8 mouse cellular contexts compared by ENCODE assay signal in genomic region chr16:38562968-38563327, GRCm38 (mm10). TPM values are rescaled to one million over a fixed set of nuclear protein-coding genes. Genes with fewer than 3 reads are reported as not detected.
DNase-seq lines count a peak whose midpoint lies in the region; ATAC-seq and TF ChIP-seq lines count a peak whose summit lies in the region.

No protein-coding gene starts in this region.

- peak overlapping the region; percentile 88 for H3K9ac ChIP-seq in liver, adult 2 months (ENCODE audit: low read depth, low read length)
- peak overlapping the region; percentile 99 for H3K9ac ChIP-seq in embryonic facial prominence, embryonic 14.5 days (ENCODE audit: low read depth, low read length)
- peak overlapping the region; percentile 96 for H3K9ac ChIP-seq in limb, embryonic 11.5 days (ENCODE audit: low read length)
- H3K9ac ChIP-seq in neural tube, embryonic 15.5 days (replicated peaks): peak overlapping the region; percentile 80

- H3K4me2 ChIP-seq in embryonic facial prominence, embryonic 14.5 days (ENCODE audit: low read depth, low read length): peak overlapping the region; percentile 68
- H3K4me2 ChIP-seq in limb, embryonic 11.5 days (ENCODE audit: low read depth, severe bottlenecking): peak overlapping the region; percentile 55
- peak overlapping the region; percentile 63 for H3K4me2 ChIP-seq in neural tube, embryonic 15.5 days

- H3K27me3 ChIP-seq in liver, adult 2 months (ENCODE audit: control insufficient read depth, insufficient read depth, low read length): 0 out of 2 replicates have a peak, but pooled peaks cover 2% of the 10 kb centered on the region
- H3K27me3 ChIP-seq in embryonic facial prominence, embryonic 14.5 days (replicated peaks; ENCODE audit: control insufficient read depth, insufficient read depth, low read length): 0 out of 2 replicates have a peak, but pooled peaks cover 4% of the 10 kb centered on the region
- no peaks in the 10 kb centered on the region for H3K27me3 ChIP-seq in limb, embryonic 11.5 days (ENCODE audit: control insufficient read depth, insufficient read depth, low read length)
- H3K27me3 ChIP-seq in neural tube, embryonic 15.5 days (replicated peaks): peaks cover 11% of the 10 kb centered on the region

- H3K36me3 ChIP-seq in liver, adult 2 months (ENCODE audit: control insufficient read depth, insufficient read depth, low read length): peaks cover 16% of the 10 kb centered on the region
- H3K36me3 ChIP-seq in embryonic facial prominence, embryonic 14.5 days (ENCODE audit: control insufficient read depth, insufficient read depth, low read length): peaks cover 25% of the 10 kb centered on the region
- peaks cover 2% of the 10 kb centered on the region; the same call in 1 of the 2 replicates for H3K36me3 ChIP-seq in limb, embryonic 11.5 days (ENCODE audit: control insufficient read depth, insufficient read depth, low read length)
- peaks cover 17% of the 10 kb centered on the region for H3K36me3 ChIP-seq in neural tube, embryonic 15.5 days

- H3K79me2 ChIP-seq in liver, adult 2 months (ENCODE audit: control insufficient read depth, insufficient read depth, low read length): peaks cover 15% of the 10 kb centered on the region; the same call in 1 of the 2 replicates

- H3K4me3 ChIP-seq in liver, adult 2 months (ENCODE audit: insufficient read depth, low read depth, low read length): peak overlapping the region; percentile 98
- peak overlapping the region; percentile 95 for H3K4me3 ChIP-seq in embryonic facial prominence, embryonic 14.5 days (ENCODE audit: low read depth, low read length)
- H3K4me3 ChIP-seq in limb, embryonic 11.5 days (ENCODE audit: low read depth, low read length): peak overlapping the region; percentile 96
- H3K4me3 ChIP-seq in neural tube, embryonic 15.5 days (replicated peaks): peak overlapping the region; percentile 86

- under 1% methylated on average over 25 of the region's 25 CpGs for WGBS in liver, adult 2 months
- WGBS in embryonic facial prominence, embryonic 14.5 days: under 1% methylated on average over 21 of the region's 25 CpGs
- WGBS in limb, embryonic 11.5 days: 0% methylated on average over 25 of the region's 25 CpGs
- WGBS in neural tube, embryonic 15.5 days: under 1% methylated on average over 25 of the region's 25 CpGs

- DNase-seq in liver, adult 2 months (ENCODE audit: extremely low read depth, low read depth, low spot score): peak; percentile 19
- DNase-seq in liver: no peak
- peak; percentile 11 for DNase-seq in embryonic facial prominence, embryonic 14.5 days (ENCODE audit: low spot score)
- no peak for DNase-seq in limb, embryonic 11.5 days (ENCODE audit: low spot score)
- no peak for DNase-seq in MN1 (ENCODE audit: low spot score)
- DNase-seq in urinary bladder, postnatal 25 days (ENCODE audit: low spot score): no peak
- DNase-seq in adrenal gland, postnatal 14 days: no peak

- H3K4me1 ChIP-seq in liver, adult 2 months (ENCODE audit: control insufficient read depth, insufficient read depth, low read length): no peaks in the 10 kb centered on the region
- H3K4me1 ChIP-seq in embryonic facial prominence, embryonic 14.5 days (ENCODE audit: control insufficient read depth, insufficient read depth, low read length): peaks cover 8% of the 10 kb centered on the region; the same call in 1 of the 2 replicates
- no peaks in the 10 kb centered on the region for H3K4me1 ChIP-seq in limb, embryonic 11.5 days (ENCODE audit: control insufficient read depth, insufficient read depth, low read length)
- peaks cover 26% of the 10 kb centered on the region for H3K4me1 ChIP-seq in neural tube, embryonic 15.5 days

- no peaks in the 10 kb centered on the region for H3K9me3 ChIP-seq in embryonic facial prominence, embryonic 14.5 days (ENCODE audit: control insufficient read depth, low read length)
- H3K9me3 ChIP-seq in limb, embryonic 11.5 days (ENCODE audit: control insufficient read depth, low read length): no peaks in the 10 kb centered on the region
- H3K9me3 ChIP-seq in neural tube, embryonic 15.5 days (replicated peaks): no peaks in the 10 kb centered on the region

- no peak for TF ChIP-seq CTCF in liver, adult 2 months (IDR thresholded peaks at IDR 0.05; ENCODE audit: low read depth, low read length)

- peak; percentile 53; the same call in 1 of the 2 replicates for ATAC-seq in embryonic facial prominence, embryonic 14.5 days (ENCODE audit: low read depth)
- ATAC-seq in limb, embryonic 11.5 days (ENCODE audit: insufficient number of reproducible peaks, low FRiP score, low TSS enrichment, low read depth): peak; percentile 85
- peak; percentile 65; the same call in 1 of the 2 replicates for ATAC-seq in neural tube, embryonic 15.5 days (ENCODE audit: low FRiP score)

- H3K27ac ChIP-seq in liver, adult 2 months (replicated peaks; ENCODE audit: insufficient read depth, low read depth, low read length): peak overlapping the region; percentile 76
- H3K27ac ChIP-seq in embryonic facial prominence, embryonic 14.5 days (replicated peaks; ENCODE audit: low read depth, low read length): peak overlapping the region; percentile 91
- peak overlapping the region; percentile 47; the same call in 1 of the 2 replicates for H3K27ac ChIP-seq in limb, embryonic 11.5 days (replicated peaks; ENCODE audit: low read depth, low read length)
- H3K27ac ChIP-seq in neural tube, embryonic 15.5 days (replicated peaks): peak overlapping the region; percentile 87

- no peak for TF ChIP-seq POLR2A in liver, adult 2 months (IDR thresholded peaks at IDR 0.05; ENCODE audit: extremely low read depth, insufficient read depth, low read length)

RNA-seq across cellular contexts. Expression of gene Tmem39a, which starts 4.5 kb away (rescaled TPM):
- total RNA-seq in liver, adult 2 months (2014; rRNA removed): 8.1 and 9.3 TPM in 2 replicates
- polyA plus RNA-seq in liver, adult 2 months (2012; rRNA removed): 37.5 and 58.4 TPM in 2 replicates
- 148 and 155 TPM in 2 replicates for polyA plus RNA-seq in embryonic facial prominence, embryonic 14.5 days (2014; fragmentation: Nextera tagmentation; extraction: Ambion mirVana)
- polyA plus RNA-seq in limb, embryonic 11.5 days (2014; fragmentation: Nextera tagmentation; extraction: Ambion mirVana): 131 and 135 TPM in 2 replicates
- polyA plus RNA-seq in neural tube, embryonic 15.5 days (2015; fragmentation: Nextera tagmentation; extraction: Ambion mirVana): 38.6 and 50.7 TPM in 2 replicates
- total RNA-seq in adrenal gland, postnatal 14 days (2021): 55.7 and 74.0 TPM in 2 replicates

RNA-seq across cellular contexts. Expression of gene Poglut1, which starts 12.9 kb away (rescaled TPM):
- total RNA-seq in liver, adult 2 months (2014; rRNA removed): 12.6 and 12.9 TPM in 2 replicates
- polyA plus RNA-seq in liver, adult 2 months (2012; rRNA removed): 5.6 and 6.9 TPM in 2 replicates
- polyA plus RNA-seq in embryonic facial prominence, embryonic 14.5 days (2014; fragmentation: Nextera tagmentation; extraction: Ambion mirVana): 51.4 and 57.3 TPM in 2 replicates
- 72.9 and 78.9 TPM in 2 replicates for polyA plus RNA-seq in limb, embryonic 11.5 days (2014; fragmentation: Nextera tagmentation; extraction: Ambion mirVana)
- polyA plus RNA-seq in neural tube, embryonic 15.5 days (2015; fragmentation: Nextera tagmentation; extraction: Ambion mirVana): 53.2 and 54.3 TPM in 2 replicates
- total RNA-seq in adrenal gland, postnatal 14 days (2021): 22.5 and 25.4 TPM in 2 replicates

RNA-seq across cellular contexts. Expression of gene Timmdc1, which starts 40.5 kb away (rescaled TPM):
- total RNA-seq in liver, adult 2 months (2014; rRNA removed): 29.7 and 35.7 TPM in 2 replicates
- polyA plus RNA-seq in liver, adult 2 months (2012; rRNA removed): 30.4 and 34.1 TPM in 2 replicates
- polyA plus RNA-seq in embryonic facial prominence, embryonic 14.5 days (2014; fragmentation: Nextera tagmentation; extraction: Ambion mirVana): 18.5 and 19.2 TPM in 2 replicates
- polyA plus RNA-seq in limb, embryonic 11.5 days (2014; fragmentation: Nextera tagmentation; extraction: Ambion mirVana): 25.1 and 28.9 TPM in 2 replicates
- polyA plus RNA-seq in neural tube, embryonic 15.5 days (2015; fragmentation: Nextera tagmentation; extraction: Ambion mirVana): 33.4 and 34.8 TPM in 2 replicates
- 46.2 and 46.5 TPM in 2 replicates for total RNA-seq in adrenal gland, postnatal 14 days (2021)

Comparison
In these comparisons a context has a peak if more than half of its experiments do, and no peak if none do; other contexts are left out.
1. DNase-seq: peak in liver, adult 2 months (single experiment) and embryonic facial prominence, embryonic 14.5 days (single experiment); none in liver (single experiment), limb, embryonic 11.5 days (single experiment), MN1 (single experiment), urinary bladder, postnatal 25 days (single experiment) and adrenal gland, postnatal 14 days (single experiment).
2. Peak in every context shown above with its lines, with median percentiles within 50 percentile points of each other: H3K27ac ChIP-seq, H3K4me3 ChIP-seq, H3K9ac ChIP-seq, ATAC-seq and H3K4me2 ChIP-seq.